Mouse (Mus musculus) heart, postnatal 0 days (tissue): ENCODE data around the gene Otud3.

Experiments
- CTCF ChIP-seq: IDR thresholded peaks from 2 replicates; pipeline ENCODE4 v1.5.1; 2016; ENCODE audit warnings: antibody characterized with exemption, control low read depth, low read depth
- EP300 ChIP-seq: IDR thresholded peaks from 2 replicates; pipeline ENCODE4 v1.6.1; 2016; ENCODE audit warnings: antibody characterized with exemption, low read depth

GRCm38 (mm10) chr4:138959926-138960325 lies 46.2 kb upstream of the Otud3 start:
- TF ChIP-seq CTCF: no peak
- no peak for TF ChIP-seq EP300
